Mouse (Mus musculus): ENCODE data around the gene Svop.

Svop gene

DNA sequence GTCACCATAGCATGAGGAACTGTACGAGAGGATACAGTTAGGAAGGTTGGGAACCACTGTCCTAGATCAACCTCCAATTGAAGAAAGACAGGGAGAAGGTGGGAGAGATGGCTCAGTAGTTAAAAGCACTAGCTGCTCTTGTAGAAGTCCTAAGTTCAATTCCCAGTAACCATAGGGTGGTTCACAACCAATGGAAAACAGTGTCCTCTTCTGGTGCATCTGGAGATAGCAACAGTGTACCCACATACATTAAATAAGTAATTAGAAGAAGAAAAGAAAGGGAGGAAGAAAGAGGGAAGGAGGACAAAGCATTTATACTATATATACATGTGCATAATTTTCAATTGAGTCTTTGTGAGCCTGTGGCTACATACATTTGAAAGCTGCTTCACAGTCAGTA is 46.2 kb downstream of the Svop start:
- peak; percentile 69 for DNase-seq (ENCODE audit: low read depth)

DNA sequence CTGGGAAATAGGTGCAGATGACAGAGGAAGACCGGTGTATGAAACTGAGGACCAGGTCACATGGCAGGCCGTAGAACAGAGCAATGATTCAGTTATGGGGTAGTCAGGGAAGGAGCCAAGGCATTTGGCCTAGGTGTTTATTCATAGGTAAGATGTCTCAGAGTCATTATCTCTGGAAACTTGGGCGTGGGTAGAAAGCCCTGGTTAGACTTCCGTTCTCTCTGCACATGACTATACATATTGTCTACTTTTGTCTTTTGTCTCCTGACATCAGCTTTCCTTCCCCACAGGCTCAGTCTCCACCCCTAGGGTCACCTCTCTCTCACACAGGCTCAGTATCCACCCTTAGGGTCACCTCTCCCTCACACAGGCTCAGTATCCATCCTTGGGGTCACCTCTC is 47.6 kb downstream of the Svop start:
- no peak for DNase-seq (ENCODE audit: low read depth)

DNA sequence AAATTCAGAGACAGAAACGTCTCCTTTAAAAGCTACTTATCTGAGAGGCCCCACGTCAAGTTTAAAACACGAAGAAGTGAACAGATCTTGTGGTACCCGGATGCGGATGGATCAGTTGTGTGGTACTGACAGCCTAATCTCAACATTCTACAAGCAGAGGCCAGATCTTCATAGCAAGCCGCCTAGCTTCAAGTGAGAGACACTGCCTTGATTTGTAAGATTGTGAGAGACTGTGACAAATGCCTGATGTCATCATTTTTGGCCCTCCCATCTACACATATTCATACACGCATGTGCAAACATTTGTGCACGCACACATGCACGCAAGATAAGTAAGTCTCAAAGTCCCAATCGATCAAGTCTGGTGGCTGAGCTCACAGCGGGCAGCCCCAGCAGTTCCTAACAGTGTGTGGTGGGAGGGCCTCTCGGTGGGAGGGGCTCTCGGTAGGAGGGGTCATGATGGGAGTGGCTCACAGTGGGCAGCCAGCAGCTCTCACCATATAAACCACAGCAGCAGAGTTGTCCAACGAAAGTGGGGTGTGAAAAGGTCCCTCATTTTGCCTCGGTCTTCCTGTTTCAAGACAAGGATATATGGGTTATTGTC is 49.9 kb downstream of the Svop start:
- DNase-seq (ENCODE audit: low read depth) = peak; percentile 40

- DNase-seq (ENCODE audit: low read depth) = no peak
Observed at GRCm38 (mm10) chr5:114040911-114041310, 50.5 kb downstream of the Svop start.

DNA sequence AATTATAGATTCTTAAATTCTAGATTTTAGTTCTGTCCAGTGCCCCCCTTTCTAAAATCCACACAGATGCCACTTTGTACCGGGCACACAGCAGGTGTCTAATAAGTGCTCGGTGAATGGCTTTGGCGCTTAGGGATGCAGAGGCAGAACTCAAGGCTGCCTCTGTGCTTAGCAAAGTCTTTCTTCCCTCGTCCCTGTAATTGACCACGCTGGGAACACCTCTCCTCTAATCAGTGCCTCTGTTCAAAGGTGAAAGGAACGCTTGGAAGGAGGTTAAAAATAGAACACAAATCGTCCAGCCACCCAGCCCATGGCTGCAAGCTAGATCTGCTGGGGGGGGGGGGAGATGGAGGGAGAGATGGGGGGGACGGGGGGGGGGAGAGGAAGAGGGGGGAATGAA is 50.9 kb downstream of the Svop start:
- DNase-seq (ENCODE audit: low read depth) = no peak

DNA sequence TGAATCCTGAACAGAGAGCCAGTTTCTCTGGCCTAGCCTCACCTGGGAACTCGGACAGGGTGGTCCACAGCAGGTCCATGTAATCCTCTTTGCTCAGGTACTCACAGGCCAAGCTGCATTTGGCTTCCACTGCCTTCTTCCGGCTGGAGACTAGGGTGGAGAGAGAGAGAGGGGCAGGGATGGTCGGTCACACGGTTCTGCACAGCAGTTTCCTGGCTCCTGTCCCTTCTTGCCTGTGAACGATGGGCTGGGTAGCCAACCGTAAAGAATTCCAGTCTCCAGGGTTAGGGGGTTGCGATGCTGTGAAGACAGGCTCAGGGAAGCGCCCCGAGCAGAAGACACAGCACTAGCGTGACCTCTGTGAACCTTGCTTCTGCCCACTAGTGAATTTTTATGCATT is 56.3 kb downstream of the Svop start:
- no peak for DNase-seq (ENCODE audit: low read depth)

- no peak for DNase-seq (ENCODE audit: low read depth)
Observed at GRCm38 (mm10) chr5:114034393-114034792, 57.0 kb downstream of the Svop start.

DNA sequence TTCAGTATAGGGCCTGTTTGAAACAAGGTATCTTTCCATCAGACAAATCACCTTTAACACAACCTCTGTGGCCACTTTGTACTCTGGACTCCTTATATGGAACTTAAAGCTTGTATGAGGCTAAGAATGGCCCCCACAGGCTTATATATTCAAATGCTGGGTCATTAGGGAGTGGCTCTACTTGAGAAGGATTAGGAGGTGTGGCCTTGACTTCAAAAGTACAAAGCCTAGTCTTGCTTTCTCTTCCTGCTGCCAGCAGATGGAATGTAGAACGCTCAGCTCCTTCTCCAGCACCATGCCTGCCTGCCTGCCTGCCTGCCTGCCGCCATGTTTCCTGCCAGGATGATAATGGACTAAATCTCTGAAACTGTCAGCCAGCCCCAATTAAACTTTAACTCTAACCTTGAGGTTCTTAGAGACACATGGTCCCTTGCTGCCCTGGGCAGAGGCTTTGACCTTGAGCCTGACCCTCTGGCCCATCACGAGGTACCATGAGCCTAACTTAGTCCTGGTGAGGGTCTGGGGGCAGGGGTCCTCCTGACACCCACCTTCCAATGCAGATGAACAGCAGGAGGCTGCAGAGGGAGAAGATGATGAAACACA is 59.1 kb downstream of the Svop start:
- no peak for DNase-seq (ENCODE audit: low read depth)

GRCm38 (mm10) chr5:114030652-114031051 is 60.7 kb downstream of the Svop start:
- DNase-seq (ENCODE audit: low read depth) = no peak

DNA sequence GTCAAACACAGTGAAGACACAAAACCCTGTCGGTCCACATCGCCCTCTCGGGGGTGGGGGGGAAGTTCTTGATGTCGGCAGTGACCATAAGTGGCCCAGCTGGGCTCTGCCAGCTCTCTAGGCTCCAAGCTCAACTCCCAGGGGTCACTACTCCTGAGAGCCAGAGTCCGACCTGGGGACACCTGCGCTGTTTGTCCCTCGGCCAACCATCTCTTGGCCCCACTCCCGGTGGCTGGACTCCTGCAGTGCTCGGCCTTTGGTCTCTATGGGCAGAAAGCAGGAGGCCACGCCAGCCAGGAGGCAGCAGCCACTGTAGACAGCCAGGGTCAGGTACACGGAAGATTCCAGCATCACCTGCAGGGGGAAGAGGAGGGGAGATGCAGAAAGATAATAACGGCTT is 63.3 kb downstream of the Svop start:
- no peak for DNase-seq (ENCODE audit: low read depth)

DNA sequence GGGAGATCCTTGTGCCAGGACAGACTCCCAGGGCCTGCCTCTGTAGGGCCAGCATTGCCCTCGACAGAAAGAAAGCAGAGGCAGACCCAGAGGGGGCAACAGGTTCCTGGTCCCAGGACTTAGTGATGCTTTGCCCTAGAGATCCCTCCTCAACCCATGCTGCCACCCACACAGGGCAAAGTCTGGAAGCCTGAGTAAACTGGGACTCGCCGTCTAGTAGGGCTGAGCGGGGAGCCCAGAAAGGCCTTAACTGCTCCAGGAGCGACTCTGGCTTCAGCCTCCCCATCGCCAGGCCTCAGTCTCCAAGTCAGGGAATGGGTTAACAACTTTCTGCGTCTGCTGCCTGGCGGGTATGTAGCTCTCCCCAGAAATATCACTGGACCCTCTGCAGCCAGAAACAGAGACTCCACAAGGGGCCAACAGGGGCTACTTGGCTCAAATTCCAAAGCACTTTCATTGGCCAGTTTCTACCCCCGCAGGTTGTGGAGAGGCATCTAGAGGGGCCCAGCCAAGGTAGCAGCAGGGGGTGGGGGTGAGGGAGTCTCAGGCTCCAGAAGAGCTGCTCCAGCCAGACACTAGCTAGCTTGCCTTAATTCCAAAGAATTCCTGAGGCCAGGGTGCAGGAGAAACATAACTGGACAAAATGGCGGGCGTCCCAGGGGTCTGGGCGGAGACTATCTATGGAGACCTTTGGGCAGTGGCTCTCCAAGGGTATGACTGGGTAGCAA is 64.0 kb downstream of the Svop start:
- no peak for DNase-seq (ENCODE audit: low read depth)

- no peak for DNase-seq (ENCODE audit: low read depth)
Observed at GRCm38 (mm10) chr5:114024885-114025284, 66.5 kb downstream of the Svop start.

DNA sequence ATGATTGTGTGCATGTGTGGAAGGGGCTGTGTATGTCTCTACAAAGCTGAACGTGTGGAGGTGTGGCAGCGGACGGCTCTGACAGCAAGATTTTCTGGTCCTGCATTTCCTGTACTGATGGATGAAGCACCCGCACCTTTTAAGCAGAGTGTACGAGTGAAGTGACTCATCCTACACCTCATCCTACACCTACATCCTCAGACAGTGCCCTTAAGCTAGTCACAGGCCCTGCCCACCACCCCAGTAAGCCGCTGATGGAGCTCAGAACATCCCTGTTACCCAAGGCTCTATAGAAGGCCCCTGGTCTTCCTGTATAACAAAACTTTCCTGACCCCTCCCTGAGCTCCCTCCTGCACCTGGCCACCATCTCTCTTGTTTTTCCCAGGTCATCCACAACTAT is 67.0 kb downstream of the Svop start:
- DNase-seq (ENCODE audit: low read depth) = no peak

DNA sequence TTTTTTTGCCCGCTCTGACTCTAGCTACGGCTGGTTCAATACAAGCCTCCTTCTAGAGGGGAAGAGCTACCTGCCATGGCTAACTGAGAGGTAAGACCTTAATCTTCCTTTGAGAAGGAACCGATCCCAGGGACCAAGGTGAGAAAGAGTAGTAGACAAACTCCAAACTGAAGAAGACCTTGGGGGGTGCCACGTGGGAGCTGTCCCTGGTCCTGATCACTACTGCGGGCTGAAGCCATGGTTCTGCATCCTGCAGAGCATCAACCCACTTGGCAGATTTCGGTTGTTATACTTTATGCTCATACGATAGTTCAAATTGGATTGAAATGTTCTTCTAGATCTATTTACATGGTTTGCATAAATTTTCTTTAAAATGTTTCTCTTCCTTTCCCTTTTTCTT is 76.2 kb downstream of the Svop start:
- peak; percentile 60 for DNase-seq (ENCODE audit: low read depth)

DNA sequence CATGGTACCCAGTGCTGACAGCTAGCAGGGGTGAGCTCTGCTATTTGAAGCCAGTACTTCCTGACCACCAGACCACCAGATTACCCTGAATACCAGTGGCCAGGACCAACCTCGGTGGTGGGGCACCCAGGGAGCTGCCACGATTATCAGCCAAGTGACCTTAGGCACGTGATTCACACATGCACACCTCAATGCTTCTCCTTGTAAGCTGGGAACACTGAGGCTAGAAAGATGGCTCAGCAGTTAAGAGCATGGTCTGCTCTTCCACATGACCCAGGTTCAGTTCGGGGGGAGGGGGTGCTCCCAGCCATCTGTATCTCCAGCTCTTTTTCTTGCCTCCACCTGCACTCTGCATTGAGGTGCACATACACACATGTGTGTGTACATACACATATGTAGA is 82.3 kb downstream of the Svop start:
- DNase-seq (ENCODE audit: low read depth) = no peak

- DNase-seq (ENCODE audit: low read depth) = no peak
Observed at GRCm38 (mm10) chr5:114007753-114008453, 83.5 kb downstream of the Svop start.

DNA sequence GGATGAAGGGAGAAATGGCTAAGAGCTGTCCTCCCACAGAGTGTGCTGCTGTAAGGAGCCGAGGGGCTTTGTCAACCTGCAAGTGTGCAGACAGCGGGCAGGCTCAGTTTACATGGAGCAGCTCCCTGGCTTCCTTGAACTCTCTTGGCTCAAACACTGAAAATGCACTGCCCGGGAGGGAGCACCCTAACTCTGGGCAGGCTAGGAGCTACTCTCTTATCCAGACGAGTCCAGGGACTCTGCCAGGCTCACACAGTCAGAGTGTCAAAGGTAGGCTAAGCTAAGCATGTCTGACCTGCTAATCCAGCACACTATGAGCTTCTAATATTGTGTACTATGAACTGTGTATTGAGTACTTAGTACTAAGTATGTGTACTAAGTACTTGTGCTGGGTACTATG is 84.4 kb downstream of the Svop start:
- DNase-seq (ENCODE audit: low read depth) = no peak

DNA sequence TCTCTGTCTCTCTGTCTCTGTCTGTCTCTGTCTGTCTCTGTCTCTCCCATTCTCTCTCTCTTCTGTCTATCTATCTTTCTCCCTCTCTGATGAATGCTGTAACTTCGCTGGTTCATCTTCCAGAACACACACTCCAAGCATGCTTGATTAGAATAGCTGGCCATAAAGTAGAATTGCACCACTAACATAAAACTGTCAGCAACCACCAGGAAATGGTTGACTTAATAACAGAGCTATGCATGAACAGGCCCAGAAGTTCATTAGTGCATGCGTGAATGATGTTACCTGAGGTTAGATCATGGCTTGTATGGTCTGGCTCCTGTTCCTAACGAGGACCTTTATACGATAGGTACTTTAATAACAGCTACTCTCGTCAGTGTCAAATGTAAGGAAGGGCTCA is 86.3 kb downstream of the Svop start:
- DNase-seq (ENCODE audit: low read depth) = no peak

- no peak for DNase-seq (ENCODE audit: low read depth)
Observed at GRCm38 (mm10) chr5:114004573-114004972, 86.8 kb downstream of the Svop start.

DNA sequence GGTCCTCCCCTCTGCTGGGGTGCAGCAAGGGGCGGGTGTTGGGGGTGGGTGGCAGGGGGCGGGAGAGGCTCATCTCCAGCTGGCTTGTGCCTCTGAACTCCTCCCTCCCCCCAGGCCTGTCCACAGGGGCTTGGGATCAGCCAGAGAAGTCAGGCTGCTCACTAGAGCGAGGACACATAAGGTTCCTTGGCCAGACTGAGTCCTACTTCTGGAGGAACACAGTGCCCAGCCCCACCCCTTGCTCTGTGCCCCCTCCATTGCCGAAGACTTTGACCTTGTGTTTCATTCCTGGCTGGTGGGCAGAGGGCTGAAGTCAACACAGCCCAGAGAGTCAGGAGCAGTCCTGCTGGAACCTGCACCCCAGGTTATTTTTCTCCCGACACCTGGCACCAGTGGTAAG is 87.8 kb downstream of the Svop start, which contains the start of gene Dao:
Dao (plus strand) TSS at position 162 of the 400 bp plus-strand sequence.
- DNase-seq (ENCODE audit: low read depth) = no peak

GRCm38 (mm10) chr5:113999382-113999781 is 92.0 kb downstream of the Svop start:
- no peak for DNase-seq (ENCODE audit: low read depth)

DNA sequence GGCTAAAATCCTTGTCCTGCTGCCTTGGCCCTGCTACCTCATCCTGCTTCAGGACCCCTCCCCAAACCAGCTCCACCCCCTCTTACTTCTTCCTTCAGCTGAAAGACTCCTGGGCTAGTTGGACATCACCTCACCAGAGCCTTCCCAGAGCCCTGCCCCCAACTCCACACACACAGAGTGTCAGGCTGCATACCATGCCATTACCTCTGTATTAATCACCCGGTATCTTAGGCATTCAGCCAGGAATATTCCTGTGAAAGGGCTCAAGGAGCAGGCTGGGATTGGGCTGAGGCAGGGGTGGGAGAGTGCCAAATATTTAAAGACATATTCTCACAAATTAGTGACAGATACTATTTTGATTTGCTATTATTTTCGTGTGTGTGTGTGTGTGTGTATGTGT is 94.9 kb downstream of the Svop start:
- DNase-seq (ENCODE audit: low read depth) = peak; percentile 77

Data from NIH3T3 (cell line).